Mouse (Mus musculus) thymus, postnatal 14 days (tissue): ENCODE data around the gene Zfp691.

ENCODE experiments used
- DNase-seq: peaks from one replicate; pipeline ENCODE4 v3.0.0; 2021

The Zfp691 gene

GRCm38 (mm10) chr4:119120095-119120494 is 53.9 kb downstream of the Zfp691 start:
- DNase-seq: no peak
